Mouse (Mus musculus) C2C12 (cell line): ENCODE measurements around the gene Igf2r. TPM values are rescaled to one million over a fixed set of nuclear protein-coding genes. Genes with fewer than 3 reads are reported as not detected.

Source experiments
- H3K27me3 ChIP-seq: one replicate; pipeline ENCODE4 v1.6.1; 2011; ENCODE audit not compliant: control insufficient read depth, insufficient read depth, insufficient read length
- H3K36me3 ChIP-seq: one replicate; pipeline ENCODE4 v1.6.1; 2011; ENCODE audit not compliant: control insufficient read depth, insufficient read depth
- H3K4me3 ChIP-seq: one replicate; pipeline ENCODE4 v1.5.1; 2011; ENCODE audit warnings: mild to moderate bottlenecking, control low read depth; ENCODE audit not compliant: poor library complexity, insufficient read depth, severe bottlenecking
- H3K79me2 ChIP-seq: one replicate; pipeline ENCODE4 v1.6.1; 2011; ENCODE audit not compliant: control insufficient read depth, insufficient read depth
- H3K79me3 ChIP-seq: one replicate; pipeline ENCODE4 v1.6.1; 2011; ENCODE audit warnings: low read depth, control low read depth
- H3ac ChIP-seq: one replicate; pipeline ENCODE3; 2011; ENCODE audit warnings: low read depth; ENCODE audit not compliant: control insufficient read depth, insufficient read length
- CEBPB ChIP-seq: IDR thresholded peaks from one replicate; pipeline ENCODE4 v1.6.1; 2011; ENCODE audit warnings: low read depth, mild to moderate bottlenecking, control low read depth, moderate library complexity
- CTCF ChIP-seq: IDR thresholded peaks from one replicate; pipeline ENCODE4 v1.5.1; 2011; ENCODE audit not compliant: control insufficient read depth, insufficient read depth, insufficient read length
- FOSL1 ChIP-seq: IDR thresholded peaks from one replicate; pipeline ENCODE4 v1.8.0; 2011; ENCODE audit warnings: mild to moderate bottlenecking, low read length; ENCODE audit not compliant: poor library complexity, insufficient read depth, severe bottlenecking
- MAX ChIP-seq: IDR thresholded peaks from one replicate; pipeline ENCODE4 v1.6.1; 2011; ENCODE audit warnings: mild to moderate bottlenecking, control low read depth
- MYOD1 ChIP-seq: IDR thresholded peaks from one replicate; pipeline ENCODE4 v1.6.1; 2011; ENCODE audit warnings: low read depth; ENCODE audit not compliant: control insufficient read depth, insufficient read length
- MYOG ChIP-seq: IDR thresholded peaks from one replicate; pipeline ENCODE4 v1.6.1; 2011; ENCODE audit not compliant: control insufficient read depth, insufficient read length; ENCODE audit errors: extremely low read depth
- USF1 ChIP-seq: IDR thresholded peaks from one replicate; pipeline ENCODE4 v1.6.1; 2011; ENCODE audit warnings: low read depth, mild to moderate bottlenecking, control low read depth, moderate library complexity
- polyA plus RNA-seq: library from polyadenylated mRNA; unstranded; fragments of >200 nt; fragmentation: generic; extraction: Trizol; gene quantifications from one replicate; pipeline ENCODE4 v1.2.1, GENCODE M21; 2012; ENCODE audit warnings: missing spikeins

The Igf2r gene
- polyA plus RNA-seq, 1 experiment = 2.3 TPM

DNA sequence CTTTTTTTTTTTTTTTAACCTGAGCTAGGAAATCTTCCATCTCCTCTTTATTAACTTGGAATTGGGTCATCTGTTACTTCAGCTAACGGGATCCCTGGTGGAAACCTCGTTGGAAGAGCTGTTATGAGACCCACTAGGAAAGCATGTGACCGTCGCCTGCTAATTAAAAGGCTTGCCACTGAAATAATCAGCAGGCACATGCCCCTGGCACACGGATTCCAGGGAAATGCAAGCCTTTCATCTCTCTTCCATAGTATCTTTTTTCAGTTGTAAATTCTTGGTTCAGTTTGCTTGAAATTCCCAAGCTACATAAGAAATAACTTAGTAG, 21.6 kb upstream of the Igf2r start:
- Histone ChIP-seq H3K27me3 (no peaks in the 10 kb centered on the region), H3K36me3 (no peaks in the 10 kb centered on the region), H3ac (no peak overlapping the region), H3K79me2 (no peaks in the 10 kb centered on the region), H3K4me3 (no peak overlapping the region), H3K79me3 (no peaks in the 10 kb centered on the region)
- TF ChIP-seq MYOG = no peak
- no peak for TF ChIP-seq CEBPB
- TF ChIP-seq USF1 = no peak
- no peak for TF ChIP-seq MYOD1

DNA sequence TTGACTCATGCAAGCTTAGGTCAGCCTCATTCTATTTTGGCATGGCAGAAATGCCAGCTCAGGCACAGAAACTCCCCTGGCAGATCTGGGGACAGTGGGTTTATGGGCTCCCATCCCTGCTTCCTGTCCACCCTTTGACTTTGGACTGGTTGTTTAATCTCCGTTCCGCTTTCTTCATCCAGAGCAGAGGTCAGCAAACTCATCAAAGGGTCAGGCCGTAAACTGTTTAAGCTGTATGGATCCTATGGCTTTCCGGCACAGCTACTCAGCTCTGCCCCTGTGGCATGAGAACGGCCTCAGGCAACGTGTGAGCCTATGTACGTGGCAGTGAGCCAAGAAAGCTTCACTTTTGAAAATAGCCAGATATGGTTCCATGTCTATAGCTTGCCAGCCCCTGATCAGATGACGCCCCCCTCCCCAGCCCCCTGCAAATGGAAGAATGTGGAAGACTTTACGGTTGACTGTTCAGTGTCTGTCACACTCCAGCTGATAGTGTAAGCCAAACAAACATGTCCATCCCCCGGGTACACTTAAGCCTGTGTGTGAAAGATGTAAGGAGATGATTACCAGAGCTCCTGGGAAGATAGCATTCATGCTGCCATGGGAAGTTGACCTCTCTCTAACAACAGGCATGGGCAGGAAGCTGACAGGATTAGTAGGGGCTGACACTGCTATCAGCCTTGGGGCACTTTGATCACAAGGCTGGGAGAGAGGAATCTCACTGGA, 21.1 kb upstream of the Igf2r start:
- Histone ChIP-seq H3ac (no peak overlapping the region), H3K79me3 (no peaks in the 10 kb centered on the region), H3K4me3 (no peak overlapping the region), H3K79me2 (no peaks in the 10 kb centered on the region), H3K27me3 (no peaks in the 10 kb centered on the region), H3K36me3 (no peaks in the 10 kb centered on the region)
- no peak for TF ChIP-seq CEBPB
- TF ChIP-seq MAX = no peak
- no peak for TF ChIP-seq USF1
- TF ChIP-seq FOSL1 = no peak
- no peak for TF ChIP-seq CTCF
- TF ChIP-seq MYOD1 = no peak
- TF ChIP-seq MYOG = no peak

DNA sequence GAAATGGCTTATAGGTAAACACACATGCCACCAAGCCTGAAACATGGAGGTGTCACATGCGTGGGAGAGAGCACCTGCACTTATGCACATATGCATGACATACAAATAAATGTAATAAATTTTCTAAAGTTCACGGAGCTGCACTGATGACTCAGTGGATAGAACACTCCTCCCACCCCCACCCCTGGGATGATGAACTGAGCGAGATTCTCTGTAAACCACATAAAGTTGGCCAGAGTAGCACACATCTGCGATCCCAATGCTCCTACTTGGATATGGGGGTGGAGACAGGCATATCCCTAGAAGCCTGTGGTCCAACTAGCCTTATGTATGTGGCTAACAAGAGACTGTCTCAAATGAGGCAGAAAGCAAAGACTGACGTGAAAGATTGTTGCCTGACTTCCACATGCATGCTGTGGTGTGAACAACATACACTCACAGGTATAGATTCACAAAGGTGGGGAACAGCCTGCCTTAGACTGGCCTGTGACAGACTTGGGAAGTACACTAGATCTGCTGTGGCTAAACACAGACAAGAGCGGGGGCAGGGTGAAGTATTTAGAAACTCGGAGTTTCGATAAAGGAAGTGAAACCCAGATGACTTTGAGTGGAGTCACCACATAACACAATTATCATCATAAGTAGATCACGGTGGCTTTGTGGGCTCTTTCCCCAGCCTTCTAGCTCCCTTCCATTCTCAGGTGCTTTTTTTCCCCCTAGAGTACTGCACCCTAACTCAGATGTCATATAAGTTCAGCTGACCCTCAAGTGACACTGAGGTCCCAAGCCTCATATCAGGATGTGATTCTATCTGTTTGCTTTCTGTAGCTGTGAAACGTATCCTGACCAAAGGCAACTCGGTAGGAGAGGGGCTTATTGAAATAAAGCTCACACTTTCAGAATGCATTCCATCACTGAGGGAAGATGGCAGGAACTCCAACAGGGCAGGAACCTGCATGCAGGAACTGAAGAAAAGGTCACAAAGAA, 13.7 kb upstream of the Igf2r start:
- Histone ChIP-seq H3K27me3 (no peaks in the 10 kb centered on the region), H3K79me2 (no peaks in the 10 kb centered on the region), H3K79me3 (no peaks in the 10 kb centered on the region), H3K4me3 (no peak overlapping the region), H3K36me3 (no peaks in the 10 kb centered on the region), H3ac (no peak overlapping the region)
- TF ChIP-seq MAX (no peak), MYOG (no peak), USF1 (no peak), MYOD1 (no peak), CEBPB (no peak), FOSL1 (no peak), CTCF (no peak)

DNA sequence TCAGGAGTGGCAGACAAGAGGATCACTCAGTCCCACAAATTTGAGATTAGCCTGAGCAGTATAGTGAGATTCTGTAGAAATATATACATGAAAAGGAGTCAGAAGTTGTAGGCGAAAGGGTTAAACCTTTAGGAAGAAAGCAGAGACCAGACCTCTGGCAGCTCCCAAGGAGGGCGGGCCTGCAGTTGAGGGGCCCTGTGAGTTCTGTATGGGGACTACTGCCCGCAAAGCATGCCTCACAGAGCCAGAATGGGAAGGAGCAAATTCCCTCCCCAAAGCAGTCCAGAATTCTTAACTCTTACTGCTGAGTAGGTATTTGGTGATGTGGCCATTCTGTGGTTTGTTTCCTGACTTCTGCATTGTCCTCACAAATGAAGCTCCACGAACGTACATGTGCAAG, 11.6 kb upstream of the Igf2r start:
- TF ChIP-seq MYOD1 (no peak), MYOG (no peak), MAX (no peak), CTCF (no peak)
- Histone ChIP-seq H3K36me3 (no peaks in the 10 kb centered on the region), H3K4me3 (no peak overlapping the region), H3K27me3 (no peaks in the 10 kb centered on the region), H3K79me2 (no peaks in the 10 kb centered on the region), H3K79me3 (no peaks in the 10 kb centered on the region), H3ac (no peak overlapping the region)

DNA sequence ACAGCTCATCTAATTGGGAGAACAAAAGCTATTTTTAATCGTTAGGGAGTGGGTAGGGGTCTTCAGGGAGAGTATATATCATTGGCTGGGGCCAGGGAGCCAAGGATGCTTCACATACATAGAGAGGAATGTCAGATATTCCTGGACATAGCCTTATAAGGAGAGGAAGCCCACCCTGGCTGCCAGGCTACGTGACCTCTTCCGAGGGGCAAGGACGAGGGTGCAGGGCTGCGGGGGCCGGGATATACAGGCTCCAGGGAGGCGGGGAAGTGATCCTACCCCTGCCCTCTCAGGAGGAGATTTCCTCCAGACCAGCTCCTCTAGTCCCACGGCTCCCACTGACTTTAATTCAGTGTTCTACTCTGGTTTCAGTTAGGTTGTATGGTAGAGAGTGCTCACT, 10.7 kb upstream of the Igf2r start:
- Histone ChIP-seq H3K4me3 (no peak overlapping the region), H3K79me3 (no peaks in the 10 kb centered on the region), H3K27me3 (no peaks in the 10 kb centered on the region), H3K36me3 (no peaks in the 10 kb centered on the region), H3ac (no peak overlapping the region), H3K79me2 (no peaks in the 10 kb centered on the region)
- no peak for TF ChIP-seq FOSL1
- TF ChIP-seq USF1 = no peak
- no peak for TF ChIP-seq CEBPB
- TF ChIP-seq MAX = no peak
- no peak for TF ChIP-seq MYOD1
- TF ChIP-seq CTCF = no peak
- TF ChIP-seq MYOG = no peak
